ENCODE assay signal across 28 mouse cellular contexts in the genomic region with DNA sequence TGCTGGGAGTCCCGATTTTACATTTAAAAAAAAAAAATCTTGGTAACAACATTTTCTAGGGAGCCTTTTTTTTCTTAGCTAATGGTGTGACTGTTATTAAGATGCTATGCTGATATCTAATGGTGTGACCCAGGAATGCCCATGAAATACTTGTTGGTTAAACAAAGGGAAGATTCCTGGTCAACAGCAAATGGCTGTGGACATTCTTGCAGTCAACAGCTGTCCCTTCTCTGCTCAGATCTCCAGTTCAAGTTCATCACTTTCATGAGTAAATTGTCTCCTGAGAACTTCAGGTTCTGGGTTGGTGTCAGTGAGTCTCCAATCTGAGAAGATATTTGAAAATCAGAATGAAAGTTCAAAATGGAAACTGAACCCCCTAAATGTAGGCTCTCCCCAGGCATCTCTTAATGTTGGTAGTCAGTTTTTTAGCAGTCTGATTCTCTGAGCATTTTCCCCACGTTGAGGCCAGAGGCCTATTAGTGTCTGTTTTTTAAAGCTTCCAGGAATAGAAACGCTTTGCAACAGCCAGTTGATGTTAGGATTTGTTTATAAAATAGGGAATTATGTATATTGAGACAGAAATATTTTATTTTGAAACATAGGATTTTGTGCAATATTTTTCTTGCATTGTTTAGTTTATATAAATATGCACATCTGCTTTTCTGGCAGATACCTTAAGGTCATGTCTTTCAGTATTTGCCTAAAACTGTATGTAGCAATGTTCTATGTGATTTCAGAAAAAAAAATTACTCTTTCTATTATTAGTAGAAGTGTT.
DNase-seq lines count a peak whose midpoint lies in the region; ATAC-seq and TF ChIP-seq lines count a peak whose summit lies in the region.
"Had no signal": no experiment of that assay in that cellular context is flagged by ENCODE, and none has a peak within 500 bp of the region (broad histone marks: within the 10 kb centered on the region; RNA-seq: fewer than 3 reads in every experiment).

No protein-coding gene starts in this region.

- H3K9me3 ChIP-seq in lung, embryonic 14.5 days (ENCODE audit: low read depth, low read length): no peaks in the 10 kb centered on the region
- no peaks in the 10 kb centered on the region for H3K9me3 ChIP-seq in lung, postnatal 0 days (ENCODE audit: low read length)
- H3K9me3 ChIP-seq in stomach, embryonic 14.5 days (ENCODE audit: control insufficient read depth, low read depth, low read length): no peaks in the 10 kb centered on the region
- H3K9me3 ChIP-seq in stomach, postnatal 0 days (ENCODE audit: control insufficient read depth, low read length): no peaks in the 10 kb centered on the region
- H3K9me3 ChIP-seq: forebrain, embryonic 10.5 days; forebrain, embryonic 13.5 days; G1E; heart, embryonic 10.5 days had no signal

- no peak overlapping the region for H3K4me3 ChIP-seq in lung, embryonic 14.5 days (ENCODE audit: low read depth, low read length)
- H3K4me3 ChIP-seq in lung, postnatal 0 days (ENCODE audit: low read depth, low read length): no peak overlapping the region
- H3K4me3 ChIP-seq in stomach, embryonic 14.5 days (ENCODE audit: low read depth, low read length): no peak overlapping the region
- H3K4me3 ChIP-seq in stomach, postnatal 0 days (ENCODE audit: low read depth, low read length): no peak overlapping the region
- H3K4me3 ChIP-seq: forebrain, embryonic 10.5 days; forebrain, embryonic 13.5 days; heart, embryonic 10.5 days; heart, embryonic 13.5 days had no signal

- TF ChIP-seq CTCF in lung, embryonic 14.5 days (IDR thresholded peaks at IDR 0.05; ENCODE audit: low read depth): no peak
- TF ChIP-seq CTCF in lung, postnatal 0 days (IDR thresholded peaks at IDR 0.05): no peak
- no peak for TF ChIP-seq CTCF in stomach, postnatal 0 days (IDR thresholded peaks at IDR 0.05; ENCODE audit: low read depth)

- H3K27me3 ChIP-seq in lung, embryonic 14.5 days (ENCODE audit: insufficient read depth, low read length): no peaks in the 10 kb centered on the region
- no peaks in the 10 kb centered on the region for H3K27me3 ChIP-seq in lung, postnatal 0 days (replicated peaks; ENCODE audit: insufficient read depth, low read length)
- no peaks in the 10 kb centered on the region for H3K27me3 ChIP-seq in stomach, embryonic 14.5 days (ENCODE audit: control insufficient read depth, insufficient read depth, low read length)
- H3K27me3 ChIP-seq in stomach, postnatal 0 days (ENCODE audit: control insufficient read depth, insufficient read depth, low read length): no peaks in the 10 kb centered on the region
- H3K27me3 ChIP-seq: CH12.LX; forebrain, embryonic 13.5 days; heart, embryonic 13.5 days; Patski had no signal

- no peak overlapping the region for H3K4me2 ChIP-seq in lung, embryonic 14.5 days
- no peak overlapping the region for H3K4me2 ChIP-seq in lung, postnatal 0 days (replicated peaks; ENCODE audit: low read depth, low read length)
- H3K4me2 ChIP-seq in stomach, embryonic 14.5 days (replicated peaks; ENCODE audit: low read depth, low read length): no peak overlapping the region
- no peak overlapping the region for H3K4me2 ChIP-seq in stomach, postnatal 0 days (replicated peaks; ENCODE audit: low read depth)
- H3K4me2 ChIP-seq: forebrain, embryonic 13.5 days; heart, embryonic 13.5 days; hindbrain, embryonic 14.5 days had no signal

- H3K27ac ChIP-seq in lung, embryonic 14.5 days (ENCODE audit: low read depth): peak overlapping the region; percentile 56; the same call in 1 of the 2 replicates
- peak overlapping the region; percentile 47; the same call in 1 of the 2 replicates for H3K27ac ChIP-seq in lung, postnatal 0 days (ENCODE audit: low read length)
- H3K27ac ChIP-seq in stomach, embryonic 14.5 days (ENCODE audit: low read length): peak overlapping the region; percentile 84
- H3K27ac ChIP-seq in stomach, postnatal 0 days (replicated peaks): peak overlapping the region; percentile 50; the same call in 1 of the 2 replicates
- H3K27ac ChIP-seq: forebrain, embryonic 10.5 days; forebrain, embryonic 13.5 days; heart, embryonic 10.5 days; heart, embryonic 13.5 days; hindbrain, embryonic 14.5 days had no signal

- WGBS in lung, embryonic 14.5 days: 49% methylated on average over 3 of the region's 3 CpGs
- 51% methylated on average over 3 of the region's 3 CpGs for WGBS in lung, postnatal 0 days
- 49% methylated on average over 3 of the region's 3 CpGs for WGBS in stomach, embryonic 14.5 days
- WGBS in stomach, postnatal 0 days: 51% methylated on average over 3 of the region's 3 CpGs

- no peak for ATAC-seq in lung, embryonic 14.5 days (ENCODE audit: insufficient read depth)
- ATAC-seq in lung, postnatal 0 days: peak; percentile 66
- ATAC-seq in stomach, embryonic 14.5 days (ENCODE audit: insufficient number of reproducible peaks, insufficient read depth, low FRiP score, low read depth): no peak
- ATAC-seq in stomach, postnatal 0 days (ENCODE audit: low FRiP score, low TSS enrichment): no peak
- ATAC-seq: forebrain, embryonic 13.5 days; forebrain, embryonic 16.5 days; Patski had no signal

- peak; percentile 74 for DNase-seq in lung, embryonic 14.5 days
- no peak for DNase-seq in lung, adult 18-20 months
- peak; percentile 83 for DNase-seq in lung, postnatal 0 days (ENCODE audit: low spot score)
- no peak for DNase-seq in lung, postnatal 14 days
- DNase-seq in stomach, postnatal 0 days (ENCODE audit: low spot score): no peak
- no peak for DNase-seq in urinary bladder, postnatal 4 days (ENCODE audit: low spot score in 2 of 2)
- DNase-seq in frontal cortex, postnatal 14 days (ENCODE audit: low spot score in 2 of 2): no peak
- DNase-seq: adrenal gland, postnatal 10 days; adrenal gland, postnatal 36 days; B cell, adult 2 months; cerebellum, adult 18-20 months; cerebellum, adult 9-10 months; cerebellum, postnatal 14 days; gastrocnemius, adult 2 months; gastrocnemius, postnatal 14 days; heart, adult 18-20 months; heart, postnatal 14 days; heart, postnatal 4 days had no signal

- no peak overlapping the region for H3K9ac ChIP-seq in lung, embryonic 14.5 days
- no peak overlapping the region for H3K9ac ChIP-seq in lung, postnatal 0 days (replicated peaks; ENCODE audit: low read depth)
- H3K9ac ChIP-seq in stomach, embryonic 14.5 days (replicated peaks; ENCODE audit: low read depth, low read length): no peak overlapping the region
- H3K9ac ChIP-seq in stomach, postnatal 0 days (ENCODE audit: low read length): no peak overlapping the region
- H3K9ac ChIP-seq: forebrain, embryonic 13.5 days; heart, embryonic 13.5 days; hindbrain, embryonic 14.5 days had no signal

- H3K36me3 ChIP-seq in lung, embryonic 14.5 days (ENCODE audit: insufficient read depth): peaks cover 5% of the 10 kb centered on the region; the same call in 1 of the 2 replicates
- H3K36me3 ChIP-seq in lung, postnatal 0 days (ENCODE audit: insufficient read depth, low read length): 0 out of 2 replicates have a peak, but pooled peaks cover 4% of the 10 kb centered on the region
- H3K36me3 ChIP-seq in stomach, embryonic 14.5 days (ENCODE audit: control insufficient read depth, insufficient read depth, low read length): peaks cover 8% of the 10 kb centered on the region; the same call in 1 of the 2 replicates
- peaks cover 3% of the 10 kb centered on the region; the same call in 1 of the 2 replicates for H3K36me3 ChIP-seq in stomach, postnatal 0 days (ENCODE audit: control insufficient read depth, insufficient read depth, low read length)

- no peaks in the 10 kb centered on the region for H3K4me1 ChIP-seq in lung, embryonic 14.5 days (ENCODE audit: insufficient read depth)
- no peaks in the 10 kb centered on the region for H3K4me1 ChIP-seq in lung, postnatal 0 days (ENCODE audit: insufficient read depth, low read depth, low read length)
- H3K4me1 ChIP-seq in stomach, embryonic 14.5 days (ENCODE audit: control insufficient read depth, insufficient read depth, low read length): 0 out of 2 replicates have a peak, but pooled peaks cover 2% of the 10 kb centered on the region
- H3K4me1 ChIP-seq in stomach, postnatal 0 days (replicated peaks; ENCODE audit: control insufficient read depth, insufficient read depth): no peaks in the 10 kb centered on the region
- H3K4me1 ChIP-seq: forebrain, embryonic 10.5 days; forebrain, embryonic 13.5 days; heart, embryonic 10.5 days had no signal

- peak; percentile 64 for TF ChIP-seq EP300 in lung, postnatal 0 days (IDR thresholded peaks at IDR 0.05)
- TF ChIP-seq EP300 in stomach, postnatal 0 days (optimal IDR thresholded peaks at IDR 0.05): no peak

Comparison
In these comparisons a context has a peak if more than half of its experiments do, and no peak if none do; other contexts are left out.
1. DNase-seq: peak in lung, embryonic 14.5 days (single experiment) and lung, postnatal 0 days (single experiment); none in lung, adult 18-20 months (0 of 2), lung, postnatal 14 days (single experiment), stomach, postnatal 0 days (single experiment), urinary bladder, postnatal 4 days (0 of 2) and frontal cortex, postnatal 14 days (0 of 2).
2. Peak in every context shown above with its lines, with median percentiles within 50 percentile points of each other: H3K27ac ChIP-seq.